In genomic region chr2:24393251-24393650, GRCm38 (mm10) we compare ENCODE assay signal across 27 mouse cellular contexts. TPM values are rescaled to one million over a fixed set of nuclear protein-coding genes. Genes with fewer than 3 reads are reported as not detected.
"Had no signal": no experiment of that assay in that cellular context is flagged by ENCODE, and none has a peak within 500 bp of the region (broad histone marks: within the 10 kb centered on the region; RNA-seq: fewer than 3 reads in every experiment).

No protein-coding gene starts in this region.

- H3K4me2 ChIP-seq: heart, embryonic 13.5 days; heart, embryonic 15.5 days; hindbrain, embryonic 13.5 days; hindbrain, embryonic 15.5 days; kidney, embryonic 15.5 days; limb, embryonic 12.5 days; liver, embryonic 11.5 days; liver, embryonic 13.5 days; liver, embryonic 15.5 days had no signal

- H3K36me3 ChIP-seq: heart, embryonic 13.5 days; heart, embryonic 15.5 days; hindbrain, embryonic 13.5 days; hindbrain, embryonic 15.5 days; kidney, embryonic 15.5 days; limb, embryonic 10.5 days; limb, embryonic 12.5 days had no signal

- H3K9ac ChIP-seq: heart, embryonic 13.5 days; heart, embryonic 15.5 days; hindbrain, embryonic 13.5 days; hindbrain, embryonic 15.5 days; kidney, embryonic 15.5 days; limb, embryonic 12.5 days; liver, embryonic 13.5 days; liver, embryonic 15.5 days had no signal

- DNase-seq: gastrocnemius, postnatal 14 days; gastrocnemius, postnatal 36 days; heart, adult 18-20 months; heart, postnatal 14 days; heart, postnatal 36 days; kidney, adult 11 months; kidney, adult 2 months; kidney, adult 9 months; kidney, postnatal 14 days; kidney, postnatal 36 days; layer of hippocampus, adult 9-11 months; layer of hippocampus, postnatal 36 days; liver; liver, embryonic 13.5 days had no signal

- ATAC-seq: hindbrain, postnatal 0 days; intestine, embryonic 16.5 days had no signal

- H3K4me3 ChIP-seq: heart, embryonic 13.5 days; heart, embryonic 15.5 days; hindbrain, embryonic 13.5 days; hindbrain, embryonic 15.5 days; kidney, embryonic 15.5 days; limb, embryonic 10.5 days; limb, embryonic 12.5 days; liver, embryonic 13.5 days; liver, embryonic 15.5 days had no signal

- H3K4me1 ChIP-seq: heart, embryonic 13.5 days; heart, embryonic 15.5 days; hindbrain, embryonic 13.5 days; hindbrain, embryonic 15.5 days; kidney, embryonic 15.5 days; limb, embryonic 10.5 days; limb, embryonic 12.5 days had no signal

- H3K27ac ChIP-seq: heart, embryonic 13.5 days; heart, embryonic 15.5 days; hindbrain, embryonic 13.5 days; hindbrain, embryonic 15.5 days; hindbrain, postnatal 0 days; kidney, embryonic 15.5 days; kidney, postnatal 0 days; limb, embryonic 10.5 days; limb, embryonic 12.5 days; liver, embryonic 13.5 days; liver, embryonic 15.5 days had no signal

- H3K9me3 ChIP-seq: heart, embryonic 13.5 days; heart, embryonic 15.5 days; hindbrain, embryonic 13.5 days; hindbrain, embryonic 15.5 days; kidney, embryonic 15.5 days; limb, embryonic 10.5 days; limb, embryonic 12.5 days; liver, embryonic 13.5 days; liver, embryonic 15.5 days had no signal

- H3K27me3 ChIP-seq: heart, embryonic 13.5 days; heart, embryonic 15.5 days; hindbrain, embryonic 13.5 days; hindbrain, embryonic 15.5 days; kidney, embryonic 15.5 days; liver, embryonic 13.5 days; liver, embryonic 15.5 days had no signal

RNA-seq across cellular contexts. Expression of gene Il1rn, which starts 56.6 kb away (rescaled TPM):
- polyA plus RNA-seq: hindbrain, embryonic 11.5 days; hindbrain, embryonic 15.5 days had no signal
